Mouse (Mus musculus) heart, embryonic 14.5 days (tissue): ENCODE data around the gene Olfr1200. TPM values are rescaled to one million over a fixed set of nuclear protein-coding genes. Genes with fewer than 3 reads are reported as not detected.

Experiments
- polyA plus RNA-seq: library from polyadenylated mRNA; unstranded; fragments of >200 nt; fragmentation: Nextera tagmentation; extraction: Ambion mirVana; gene quantifications from 2 replicates; pipeline ENCODE4 v1.2.1, GENCODE M21; 2014

The Olfr1200 gene
- polyA plus RNA-seq, 1 experiment from 2014 or later, result not detected

Other genes with a start within 250 kb of the Olfr1200 start
- not detected in 2 replicates for gene Olfr1188, start 213.6 kb downstream of the Olfr1200 start, polyA plus RNA-seq
- not detected in 2 replicates for gene Olfr1189, start 184.0 kb downstream of the Olfr1200 start, polyA plus RNA-seq
- not detected in 2 replicates for gene Olfr1191-ps1, start 129.9 kb downstream of the Olfr1200 start, polyA plus RNA-seq
- not detected in 2 replicates for gene Olfr1192-ps1, start 122.0 kb downstream of the Olfr1200 start, polyA plus RNA-seq
- not detected in 2 replicates for gene Olfr1193, start 94.9 kb downstream of the Olfr1200 start, polyA plus RNA-seq
- not detected in 2 replicates for gene Olfr1195, start 81.3 kb downstream of the Olfr1200 start, polyA plus RNA-seq
- not detected in 2 replicates for gene Olfr1196, start 65.9 kb downstream of the Olfr1200 start, polyA plus RNA-seq
- not detected in 2 replicates for gene Olfr1197, start 38.1 kb downstream of the Olfr1200 start, polyA plus RNA-seq
- not detected in 2 replicates for gene Olfr1198, start 19.1 kb downstream of the Olfr1200 start, polyA plus RNA-seq
- not detected in 2 replicates for gene Olfr1199, start 10.0 kb downstream of the Olfr1200 start, polyA plus RNA-seq
- not detected in 2 replicates for gene Olfr1201, start 22.5 kb upstream of the Olfr1200 start, polyA plus RNA-seq
- gene Olfr1202, start 44.0 kb upstream of the Olfr1200 start, polyA plus RNA-seq, result not detected in 2 replicates
- gene Olfr1205, start 59.2 kb upstream of the Olfr1200 start, polyA plus RNA-seq, result not detected in 2 replicates
- not detected in 2 replicates for gene Olfr1204, start 78.8 kb upstream of the Olfr1200 start, polyA plus RNA-seq
- gene Olfr1206, start 92.7 kb upstream of the Olfr1200 start, polyA plus RNA-seq, result not detected in 2 replicates
- gene Olfr1208, start 131.8 kb upstream of the Olfr1200 start, polyA plus RNA-seq, result not detected in 2 replicates
- not detected in 2 replicates for gene Olfr1209, start 144.7 kb upstream of the Olfr1200 start, polyA plus RNA-seq
- not detected in 2 replicates for gene Olfr1211, start 167.6 kb upstream of the Olfr1200 start, polyA plus RNA-seq
- not detected in 2 replicates for gene Olfr1212, start 183.5 kb upstream of the Olfr1200 start, polyA plus RNA-seq
- gene Gm13762, start 209.8 kb upstream of the Olfr1200 start, polyA plus RNA-seq, result not detected in 2 replicates
- not detected in 2 replicates for gene Olfr1214, start 222.2 kb upstream of the Olfr1200 start, polyA plus RNA-seq
- gene Olfr1215, start 236.5 kb upstream of the Olfr1200 start, polyA plus RNA-seq, result not detected in 2 replicates
- not detected in 2 replicates for gene Olfr1216, start 247.9 kb upstream of the Olfr1200 start, polyA plus RNA-seq